ENCODE assay signal across 21 mouse cellular contexts in the genomic region with DNA sequence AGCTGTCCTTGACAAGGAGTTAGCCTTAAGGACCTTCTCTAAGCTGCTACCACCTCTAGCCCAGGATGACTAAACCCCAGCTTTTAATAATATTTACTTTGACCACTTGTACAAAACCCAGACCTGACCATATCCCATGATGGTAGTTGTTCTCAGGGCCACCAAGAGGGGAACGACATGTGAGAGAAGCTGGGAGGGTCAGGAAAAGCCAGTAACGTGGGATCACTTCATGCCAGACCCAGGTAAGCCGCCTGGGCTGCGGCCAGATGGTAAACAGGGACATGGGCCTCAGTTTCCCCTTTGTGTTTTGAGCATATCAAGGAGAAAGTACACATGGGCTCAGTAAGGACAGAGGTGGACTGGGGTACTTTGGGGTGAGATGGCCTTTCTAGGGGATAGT. TPM values are rescaled to one million over a fixed set of nuclear protein-coding genes. Genes with fewer than 3 reads are reported as not detected.
DNase-seq lines count a peak whose midpoint lies in the region; ATAC-seq lines count a peak whose summit lies in the region.
"Had no signal": no experiment of that assay in that cellular context is flagged by ENCODE, and none has a peak within 500 bp of the region (broad histone marks: within the 10 kb centered on the region; RNA-seq: fewer than 3 reads in every experiment).

No protein-coding gene starts in this region.

- H3K27me3 ChIP-seq in heart, embryonic 11.5 days (ENCODE audit: control insufficient read depth, insufficient read depth, low read length), result no peaks in the 10 kb centered on the region
- no peaks in the 10 kb centered on the region for H3K27me3 ChIP-seq in heart, embryonic 15.5 days
- H3K27me3 ChIP-seq in heart, embryonic 16.5 days (ENCODE audit: control insufficient read depth, insufficient read depth, low read length), result no peaks in the 10 kb centered on the region
- H3K27me3 ChIP-seq: embryonic facial prominence, embryonic 15.5 days; hindbrain, embryonic 12.5 days had no signal

- intact Hi-C loops in heart, postnatal 36 days (cut with DNase I), result no loop called here

- H3K4me1 ChIP-seq in heart, embryonic 11.5 days (ENCODE audit: control insufficient read depth, insufficient read depth, low read length), result peaks cover 28% of the 10 kb centered on the region
- peaks cover 47% of the 10 kb centered on the region for H3K4me1 ChIP-seq in heart, embryonic 15.5 days (replicated peaks)
- H3K4me1 ChIP-seq in heart, embryonic 16.5 days (ENCODE audit: control insufficient read depth, insufficient read depth, low read length), result peaks cover 40% of the 10 kb centered on the region
- H3K4me1 ChIP-seq: hindbrain, embryonic 12.5 days had no signal

- no peak for DNase-seq in heart, postnatal 36 days
- no peak for DNase-seq in heart, adult 8-10 months (ENCODE audit: low spot score)
- no peak for DNase-seq in layer of hippocampus, adult 18-20 months (ENCODE audit: low spot score in 2 of 2)
- DNase-seq in layer of hippocampus, adult 9-11 months, result no peak
- DNase-seq: adrenal gland, postnatal 25 days; cerebellum, adult 8-10 months; cerebellum, postnatal 14 days; embryo, embryonic 11 days; kidney, adult 18-20 months had no signal

- 82% methylated on average over 4 of the region's 4 CpGs for WGBS in heart, embryonic 11.5 days (ENCODE audit: insufficient replicate concordance)
- WGBS in heart, embryonic 15.5 days, result 85% methylated on average over 4 of the region's 4 CpGs
- 90% methylated on average over 4 of the region's 4 CpGs for WGBS in heart, embryonic 16.5 days
- 94% methylated on average over 4 of the region's 4 CpGs for WGBS in macrophage (ENCODE audit: missing documents)

- no peak overlapping the region for H3K4me3 ChIP-seq in heart, embryonic 11.5 days (ENCODE audit: low read depth, low read length)
- no peak overlapping the region for H3K4me3 ChIP-seq in heart, embryonic 15.5 days
- H3K4me3 ChIP-seq in heart, embryonic 16.5 days (ENCODE audit: low read length), result no peak overlapping the region
- H3K4me3 ChIP-seq in macrophage (ENCODE audit: inconsistent target), result no peak overlapping the region
- H3K4me3 ChIP-seq: embryonic facial prominence, embryonic 15.5 days; erythroblast, embryonic 14.5 days; forebrain, embryonic 10.5 days; gastrocnemius, adult 2 months; hindbrain, embryonic 12.5 days had no signal

- no peak overlapping the region for H3K4me2 ChIP-seq in heart, embryonic 11.5 days
- no peak overlapping the region for H3K4me2 ChIP-seq in heart, embryonic 15.5 days
- no peak overlapping the region for H3K4me2 ChIP-seq in heart, embryonic 16.5 days (ENCODE audit: low read depth, low read length)
- H3K4me2 ChIP-seq: embryonic facial prominence, embryonic 15.5 days; hindbrain, embryonic 12.5 days had no signal

- no peak overlapping the region for H3K9ac ChIP-seq in heart, embryonic 11.5 days (ENCODE audit: low read depth, low read length)
- H3K9ac ChIP-seq in heart, embryonic 15.5 days, result no peak overlapping the region
- no peak overlapping the region for H3K9ac ChIP-seq in heart, embryonic 16.5 days (ENCODE audit: low read length)
- H3K9ac ChIP-seq: embryonic facial prominence, embryonic 15.5 days; hindbrain, embryonic 12.5 days had no signal

- H3K79me2 ChIP-seq in macrophage (ENCODE audit: inconsistent target), result no peaks in the 10 kb centered on the region

- H3K9me3 ChIP-seq in heart, embryonic 11.5 days (replicated peaks; ENCODE audit: control insufficient read depth, low read length), result no peaks in the 10 kb centered on the region
- H3K9me3 ChIP-seq in heart, embryonic 15.5 days (replicated peaks), result no peaks in the 10 kb centered on the region
- H3K9me3 ChIP-seq in heart, embryonic 16.5 days (replicated peaks; ENCODE audit: control insufficient read depth, low read length), result no peaks in the 10 kb centered on the region
- H3K9me3 ChIP-seq: embryonic facial prominence, embryonic 15.5 days; forebrain, embryonic 10.5 days; hindbrain, embryonic 12.5 days had no signal

- ATAC-seq in heart, embryonic 11.5 days (replicated peaks; ENCODE audit: insufficient number of reproducible peaks, low FRiP score, low TSS enrichment), result no peak
- ATAC-seq in heart, embryonic 15.5 days (replicated peaks; ENCODE audit: insufficient number of reproducible peaks, insufficient read depth, low FRiP score, low read depth), result no peak
- ATAC-seq in heart, embryonic 16.5 days (replicated peaks; ENCODE audit: extremely low read depth, insufficient read depth, low FRiP score), result no peak
- ATAC-seq: forebrain, embryonic 14.5 days; hindbrain, embryonic 16.5 days; inflammation-experienced regulatory T-cells, adult 6 months had no signal

- H3K27ac ChIP-seq in heart, embryonic 11.5 days (ENCODE audit: low read depth, low read length), result peak overlapping the region; percentile 1; the same call in 1 of the 2 replicates
- H3K27ac ChIP-seq in heart, embryonic 15.5 days, result peak overlapping the region; percentile 88
- H3K27ac ChIP-seq in heart, embryonic 16.5 days (ENCODE audit: low read length), result peak overlapping the region; percentile 91
- H3K27ac ChIP-seq in macrophage, result peak overlapping the region; percentile 55
- H3K27ac ChIP-seq: embryonic facial prominence, embryonic 15.5 days; forebrain, embryonic 10.5 days; hindbrain, embryonic 12.5 days had no signal

- no peaks in the 10 kb centered on the region for H3K36me3 ChIP-seq in heart, embryonic 11.5 days (ENCODE audit: control insufficient read depth, insufficient read depth, low read length)
- H3K36me3 ChIP-seq in heart, embryonic 15.5 days, result no peaks in the 10 kb centered on the region
- no peaks in the 10 kb centered on the region for H3K36me3 ChIP-seq in heart, embryonic 16.5 days (ENCODE audit: control insufficient read depth, insufficient read depth)
- no peaks in the 10 kb centered on the region for H3K36me3 ChIP-seq in macrophage (ENCODE audit: inconsistent target)
- H3K36me3 ChIP-seq: embryonic facial prominence, embryonic 15.5 days; forebrain, embryonic 10.5 days; hindbrain, embryonic 12.5 days had no signal

RNA-seq across cellular contexts. Expression of gene Irf2bp2, which starts 46.4 kb away (rescaled TPM):
- 5.9 and 6.5 TPM in 2 replicates for polyA plus RNA-seq in heart, embryonic 11.5 days (2014; fragmentation: Nextera tagmentation; extraction: Ambion mirVana)
- total RNA-seq in heart, postnatal 36 days (2021), result 10 to 100 TPM; 64.3 to 71.2 TPM
- 10.3 and 10.4 TPM in 2 replicates for polyA plus RNA-seq in heart, embryonic 15.5 days (2015; fragmentation: Nextera tagmentation; extraction: Ambion mirVana)
- total RNA-seq in heart, adult 8-10 months (2022), result 10 to 100 TPM; 41.8 to 60.9 (median 50.3) TPM
- 9.1 and 9.8 TPM in 2 replicates for polyA plus RNA-seq in heart, embryonic 16.5 days (2015; fragmentation: Nextera tagmentation; extraction: Ambion mirVana)
- total RNA-seq in macrophage (2018; cell fraction: chromatin; rRNA removed), result 100 to 1,000 TPM in 19 of 26 experiments, 10 to 100 TPM in 6, 1 to 10 TPM in 1; 2.6 to 175 (median 132) TPM
- 100 to 1,000 TPM in 12 of 26 experiments, 10 to 100 TPM in 14; 12.4 to 139 (median 98.3) TPM for total RNA-seq in macrophage (2018; cell fraction: cytosol; rRNA removed)
- total RNA-seq in macrophage (2018; cell fraction: nucleus; rRNA removed), result 100 to 1,000 TPM in 23 of 26 experiments, 10 to 100 TPM in 3; 17.9 to 251 (median 174) TPM
- 39.1 to 68.1 TPM (median 42.7 TPM) in 3 replicates for polyA plus RNA-seq in macrophage (2018)
- 10 to 100 TPM; 62.6 to 73.0 TPM for total RNA-seq in layer of hippocampus, adult 18-20 months (2021)

Comparison
In these comparisons a context has a peak if more than half of its experiments do, and no peak if none do; other contexts are left out.
1. H3K27ac ChIP-seq: peak in every context shown above with its lines; median percentile 91 in heart, embryonic 16.5 days; 88 in heart, embryonic 15.5 days; 55 in macrophage; 1 in heart, embryonic 11.5 days.